Mouse (Mus musculus): ENCODE data around the gene Vps45.
A peak's percentile ranks its signal among the peaks of the same experiment; 100 is the strongest.
"Not testable (repeated sequence)": the region's sequence is repeated elsewhere in the genome, so short reads cannot be mapped to it uniquely, and the experiment has no call there.

The Vps45 gene

GRCm38 (mm10) chr3:96078711-96079110 lies 20.4 kb upstream of the Vps45 start:
- no peak for DNase-seq (ENCODE audit: extremely low read depth, low read depth, low spot score)

GRCm38 (mm10) chr3:96078066-96078465 lies 19.8 kb upstream of the Vps45 start:
- DNase-seq (ENCODE audit: extremely low read depth, low read depth, low spot score), result no peak

DNA sequence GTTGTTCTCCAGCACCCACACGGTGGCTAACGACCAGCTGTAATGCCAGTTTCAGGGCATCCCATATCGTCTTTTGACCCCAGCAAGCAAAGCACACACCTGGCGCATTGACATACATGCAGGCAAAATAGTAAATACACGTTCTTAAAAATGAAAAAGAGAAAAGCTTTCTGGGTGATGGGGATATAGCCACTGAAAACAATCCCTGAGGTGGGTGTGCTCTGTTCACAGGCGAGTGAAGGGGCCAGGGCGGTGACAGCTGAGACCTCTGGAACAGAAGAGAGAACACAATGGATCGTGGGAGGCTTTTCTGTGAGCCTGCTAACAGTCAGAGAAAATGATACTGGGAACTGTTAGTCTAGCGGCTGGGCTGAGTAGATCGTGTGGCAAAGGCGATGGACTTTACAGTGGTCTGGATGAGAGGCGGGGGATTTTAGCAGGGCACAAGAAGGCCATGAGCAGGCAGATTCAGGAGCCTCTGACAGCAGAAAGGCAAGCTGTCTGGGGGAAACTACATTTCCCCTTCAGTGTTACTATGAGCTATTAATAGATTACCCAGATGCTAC lies 14.7 kb upstream of the Vps45 start:
- DNase-seq (ENCODE audit: extremely low read depth, low read depth, low spot score), result no peak

- no peak for DNase-seq (ENCODE audit: extremely low read depth, low read depth, low spot score)
Observed at GRCm38 (mm10) chr3:96070241-96070640, 12.0 kb upstream of the Vps45 start.

GRCm38 (mm10) chr3:96069542-96069941 lies 11.3 kb upstream of the Vps45 start:
- no peak for DNase-seq (ENCODE audit: extremely low read depth, low read depth, low spot score)

GRCm38 (mm10) chr3:96069046-96069445 lies 10.8 kb upstream of the Vps45 start:
- DNase-seq (ENCODE audit: extremely low read depth, low read depth, low spot score), result no peak

DNA sequence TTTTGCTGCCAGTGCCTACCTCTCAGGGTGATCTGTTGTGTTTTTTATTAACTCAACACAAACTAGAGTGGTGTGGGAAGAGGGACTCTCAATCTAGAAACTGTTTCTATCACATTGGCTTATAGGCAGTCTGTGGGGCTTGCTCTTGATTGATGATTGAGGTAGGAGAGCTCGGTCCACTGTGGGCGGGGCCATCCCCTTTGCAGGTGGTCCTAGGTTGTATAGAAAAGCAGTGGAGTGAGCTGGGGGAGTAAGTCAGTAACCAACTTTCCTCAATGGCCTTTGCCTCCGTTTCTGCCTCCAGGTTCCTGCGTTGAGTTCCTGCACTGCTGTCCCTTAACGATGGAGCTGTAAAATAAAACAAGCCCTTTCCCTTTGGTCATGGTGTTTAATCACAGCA lies 8.5 kb upstream of the Vps45 start:
- no peak for DNase-seq (ENCODE audit: extremely low read depth, low read depth, low spot score)

GRCm38 (mm10) chr3:96065754-96066375 lies 7.6 kb upstream of the Vps45 start:
- DNase-seq (ENCODE audit: extremely low read depth, low read depth, low spot score), result no peak

DNA sequence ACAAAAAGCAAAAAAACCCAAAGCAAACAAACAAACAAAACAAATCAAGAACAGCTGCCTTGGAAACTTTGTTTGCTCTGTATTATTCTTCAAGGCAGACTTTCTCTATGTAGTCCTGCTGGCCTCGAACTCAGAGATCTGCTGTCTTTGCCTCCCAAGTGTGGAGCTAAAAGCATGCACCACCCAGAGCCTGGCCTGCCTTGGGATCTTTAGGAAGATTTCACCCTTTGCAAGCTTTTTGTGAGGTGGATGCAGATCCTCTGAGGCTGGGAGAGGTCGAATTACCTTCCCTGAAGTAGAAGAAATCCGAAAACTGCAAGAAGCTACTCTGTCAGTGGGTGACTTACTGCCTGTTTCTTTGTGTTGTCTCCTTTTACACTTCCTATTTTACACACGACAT lies 6.9 kb upstream of the Vps45 start:
- no peak for DNase-seq (ENCODE audit: extremely low read depth, low read depth, low spot score)

- DNase-seq (ENCODE audit: extremely low read depth, low read depth, low spot score), result no peak
Observed at GRCm38 (mm10) chr3:96064217-96064616, 6.0 kb upstream of the Vps45 start.

GRCm38 (mm10) chr3:96063299-96063698 lies 5.0 kb upstream of the Vps45 start:
- no peak for DNase-seq (ENCODE audit: extremely low read depth, low read depth, low spot score)

- no peak for DNase-seq (ENCODE audit: extremely low read depth, low read depth, low spot score)
Observed at GRCm38 (mm10) chr3:96060146-96060545, 1.9 kb upstream of the Vps45 start.

- peak; percentile 26 for DNase-seq (ENCODE audit: extremely low read depth, low read depth, low spot score)
Observed at GRCm38 (mm10) chr3:96057747-96058204, 490 bp downstream of the Vps45 start.

- DNase-seq (ENCODE audit: extremely low read depth, low read depth, low spot score), result no peak
Observed at GRCm38 (mm10) chr3:96056031-96056430, 2.2 kb downstream of the Vps45 start.

DNA sequence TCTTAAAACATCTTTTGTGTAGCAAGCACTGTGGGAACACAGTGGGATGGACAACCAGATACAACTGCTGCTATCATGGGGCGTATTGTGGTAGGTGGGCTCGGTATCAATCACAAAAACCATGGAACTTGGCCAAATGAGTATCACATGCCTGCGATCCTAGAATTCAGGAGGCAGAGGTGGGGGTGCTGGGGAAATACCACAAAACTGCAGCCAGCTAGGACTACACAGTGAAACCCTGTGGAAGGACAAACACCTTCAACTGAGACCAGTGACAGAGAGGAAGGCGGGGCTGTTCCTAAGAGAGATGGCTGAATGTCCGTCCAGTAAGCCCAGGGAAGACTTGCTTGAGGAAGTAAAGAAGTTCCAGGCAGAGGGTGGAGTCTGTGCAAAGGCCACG lies 3.0 kb downstream of the Vps45 start:
- DNase-seq (ENCODE audit: extremely low read depth, low read depth, low spot score), result no peak

DNA sequence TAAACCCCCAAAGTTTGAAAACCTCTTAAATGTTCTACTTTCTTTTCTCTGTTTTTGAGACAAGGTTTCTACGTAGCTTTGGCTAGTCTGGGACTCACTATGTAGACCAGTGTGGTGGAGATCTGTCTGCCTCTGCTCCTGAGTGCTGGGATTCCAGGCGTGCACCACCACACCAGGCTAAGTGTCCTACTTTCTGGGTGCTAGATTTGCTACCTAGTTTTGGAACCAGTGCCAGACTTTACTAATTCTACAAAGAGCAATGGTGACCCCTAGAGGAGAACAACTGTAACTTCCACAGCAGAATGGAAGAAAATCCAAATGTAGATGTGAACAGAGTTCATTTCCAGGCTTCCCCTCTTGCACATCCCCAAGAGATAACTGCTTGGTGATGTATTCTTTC lies 6.4 kb downstream of the Vps45 start:
- no peak for DNase-seq (ENCODE audit: extremely low read depth, low read depth, low spot score)

- DNase-seq (ENCODE audit: extremely low read depth, low read depth, low spot score), result no peak
Observed at GRCm38 (mm10) chr3:96051186-96051585, 7.1 kb downstream of the Vps45 start.

DNA sequence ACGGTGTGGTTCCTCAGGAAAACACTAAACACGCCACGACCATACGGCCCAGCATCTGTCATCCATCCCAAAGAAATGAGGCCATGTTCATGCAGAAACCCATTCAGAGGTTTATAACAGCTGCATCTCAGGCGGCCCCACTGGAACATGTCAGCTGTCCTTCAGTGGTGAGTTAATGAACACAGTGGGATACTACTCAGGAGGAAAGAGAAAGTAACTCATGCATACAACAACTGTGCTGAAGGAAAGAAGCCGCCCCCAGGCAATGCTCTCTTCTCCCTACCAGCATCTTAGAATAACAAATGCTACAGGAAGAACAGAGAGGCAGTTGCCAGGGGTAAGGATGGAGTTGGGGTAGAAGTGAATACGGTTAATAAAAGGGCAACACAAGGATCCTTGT lies 7.5 kb downstream of the Vps45 start:
- DNase-seq (ENCODE audit: extremely low read depth, low read depth, low spot score), result no peak

DNA sequence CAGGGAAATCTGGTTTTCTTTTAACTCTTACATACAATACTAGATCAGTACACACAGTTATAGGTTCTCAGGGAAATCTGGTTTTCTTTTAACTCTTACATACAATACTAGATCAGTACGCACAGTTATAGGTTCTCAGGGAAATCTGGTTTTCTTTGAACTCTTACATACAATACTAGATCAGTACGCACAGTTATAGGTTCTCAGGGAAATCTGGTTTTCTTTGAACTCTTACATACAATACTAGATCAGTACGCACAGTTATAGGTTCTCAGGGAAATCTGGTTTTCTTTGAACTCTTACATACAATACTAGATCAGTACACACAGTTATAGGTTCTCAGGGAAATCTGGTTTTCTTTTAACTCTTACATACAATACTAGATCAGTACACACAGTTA lies 13.7 kb downstream of the Vps45 start:
- not testable (repeated sequence) for DNase-seq (ENCODE audit: extremely low read depth, low read depth, low spot score)

DNA sequence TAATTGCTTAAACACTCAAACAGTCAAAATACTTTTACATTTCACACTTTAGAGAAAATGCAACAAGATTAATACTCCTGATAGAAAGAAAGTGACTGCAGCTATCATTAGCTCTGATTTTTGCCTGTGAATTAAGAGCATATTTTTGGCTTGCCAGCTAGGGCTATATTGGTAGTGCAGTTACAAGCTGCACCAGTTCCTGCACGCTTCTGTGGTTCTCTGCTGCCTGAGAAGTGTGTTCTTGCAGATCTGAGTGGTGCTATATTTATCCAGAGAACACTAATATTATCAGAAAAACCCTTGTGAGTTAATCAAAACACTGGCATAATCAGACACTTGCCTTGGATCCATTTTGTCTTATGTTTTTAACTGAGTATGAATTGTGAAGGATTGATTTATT lies 15.2 kb downstream of the Vps45 start:
- no peak for DNase-seq (ENCODE audit: extremely low read depth, low read depth, low spot score)

DNA sequence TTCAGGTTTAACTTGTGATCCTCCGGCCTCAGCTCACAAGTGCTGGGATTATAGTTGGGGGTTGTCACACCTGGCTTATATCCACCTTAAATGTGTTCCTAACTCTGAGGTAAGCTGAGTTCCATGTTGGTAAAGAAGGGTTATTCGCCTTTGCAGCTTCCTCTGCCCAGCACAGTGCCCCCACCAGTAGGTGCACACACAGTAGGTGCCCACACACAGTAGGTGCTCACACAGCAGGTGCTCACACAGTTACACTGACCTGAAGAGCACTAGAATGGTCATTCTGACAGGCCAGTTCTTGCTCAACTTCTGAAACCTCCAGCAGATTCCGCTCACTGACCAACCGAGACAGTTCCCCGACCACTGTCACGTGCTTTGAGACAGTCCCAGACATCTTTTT lies 17.2 kb downstream of the Vps45 start:
- no peak for DNase-seq (ENCODE audit: extremely low read depth, low read depth, low spot score)

- DNase-seq (ENCODE audit: extremely low read depth, low read depth, low spot score), result no peak
Observed at GRCm38 (mm10) chr3:96040663-96041006, 17.6 kb downstream of the Vps45 start.
